16 mouse cellular contexts compared by ENCODE assay signal in genomic region chr15:88665846-88666245, GRCm38 (mm10).
"Had no signal": no experiment of that assay in that cellular context is flagged by ENCODE, and none has a peak within 500 bp of the region (broad histone marks: within the 10 kb centered on the region; RNA-seq: fewer than 3 reads in every experiment).

No protein-coding gene starts in this region.

- H3K9me3 ChIP-seq: neural tube, embryonic 12.5 days; neural tube, embryonic 13.5 days; neural tube, embryonic 15.5 days; stomach, embryonic 15.5 days had no signal

- H3K4me1 ChIP-seq: stomach, embryonic 15.5 days had no signal

- H3K27ac ChIP-seq: neural tube, embryonic 12.5 days; neural tube, embryonic 13.5 days; neural tube, embryonic 15.5 days; stomach, embryonic 15.5 days; stomach, postnatal 0 days had no signal

- DNase-seq: right cerebral cortex, adult 18-20 months; right cerebral cortex, postnatal 14 days; right cerebral cortex, postnatal 25 days; right cerebral cortex, postnatal 4 days; spleen, adult 18-20 months; thymus, adult 18-20 months; thymus, adult 2 months; thymus, postnatal 14 days; thymus, postnatal 25 days; thymus, postnatal 36 days; thymus, postnatal 4 days had no signal

- H3K9ac ChIP-seq: neural tube, embryonic 12.5 days; neural tube, embryonic 13.5 days; neural tube, embryonic 15.5 days; stomach, embryonic 15.5 days had no signal

- H3K27me3 ChIP-seq: neural tube, embryonic 12.5 days had no signal

- H3K4me2 ChIP-seq: neural tube, embryonic 12.5 days; neural tube, embryonic 13.5 days; neural tube, embryonic 15.5 days; stomach, embryonic 15.5 days had no signal

- H3K4me3 ChIP-seq: neural tube, embryonic 12.5 days; neural tube, embryonic 13.5 days; neural tube, embryonic 15.5 days; stomach, embryonic 15.5 days had no signal

- H3K36me3 ChIP-seq: neural tube, embryonic 12.5 days; neural tube, embryonic 13.5 days; neural tube, embryonic 15.5 days; stomach, embryonic 15.5 days had no signal
